Mouse (Mus musculus) G1E (cell line): ENCODE results near the gene Zar1l.

ENCODE experiments used
- CTCF ChIP-seq: IDR thresholded peaks from 2 replicates; pipeline ENCODE4 v1.5.1; 2012; ENCODE audit warnings: low read depth, low read length, inconsistent platforms, mixed read lengths
- GATA1 ChIP-seq: IDR thresholded peaks from 2 replicates; pipeline ENCODE4 v1.6.1; 2012; ENCODE audit warnings: borderline replicate concordance, low read length, inconsistent platforms, mixed read lengths
- GATA2 ChIP-seq: IDR thresholded peaks from 2 replicates; pipeline ENCODE4 v1.6.1; 2012; ENCODE audit warnings: low read depth, low read length, inconsistent platforms, borderline replicate concordance

GRCm38 (mm10) chr5:150457165-150457903, 60.6 kb downstream of the Zar1l start:
- TF ChIP-seq CTCF (no peak), GATA1 (no peak), GATA2 (no peak)
